Mouse (Mus musculus) left cerebral cortex, postnatal 36 days (tissue): ENCODE measurements around the gene Abca16. TPM values are rescaled to one million over a fixed set of nuclear protein-coding genes. Genes with fewer than 3 reads are reported as not detected.
A peak's percentile ranks its signal among the peaks of the same experiment; 100 is the strongest.

Experiments
- DNase-seq, 2 experiments: peaks; one replicate each; pipeline ENCODE4 v3.0.0; 2021 to 2022; ENCODE audit warnings: low spot score in 2 of 2, mixed read lengths in 1 of 2
- intact Hi-C: fragments of 180-260 bp; cut with DNase I; formaldehyde crosslinking; loops from one replicate; pipeline ENCODE4 v1.15.1; 2025
- total RNA-seq, 2 experiments: library from RNA; stranded (reverse); gene quantifications; 2 replicates each; pipeline ENCODE4 v1.2.3; 2021

Gene Abca16
- not detected for total RNA-seq

DNA sequence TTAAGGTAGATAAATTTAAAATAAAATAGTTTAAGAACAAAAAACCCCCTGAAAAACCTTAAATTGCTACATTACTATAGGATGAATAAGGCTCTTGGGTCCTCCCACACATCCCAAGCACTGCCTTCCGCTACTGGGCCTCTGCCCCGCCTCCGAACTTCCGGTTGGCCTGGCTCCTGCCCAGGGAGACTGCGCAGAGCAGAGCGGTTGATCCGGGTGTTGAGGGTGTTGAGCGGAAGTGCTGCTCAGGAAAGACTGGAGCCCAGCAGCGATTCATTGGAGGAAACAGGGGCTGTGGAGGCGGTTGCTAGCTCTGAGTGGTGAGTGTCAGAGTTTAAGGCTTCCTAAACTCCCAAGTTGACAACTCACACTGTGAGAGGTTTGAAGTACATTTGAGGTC lies at the start of gene Abca16:
Gene Abca16, plus strand, starts transcription at position 201 of the 400 bp plus-strand sequence.
- no peak for DNase-seq
- intact Hi-C loops = no loop called here

- intact Hi-C loops = no loop called here
Measured at GRCm38 (mm10) chr7:120361159-120361558, 48.3 kb upstream of the Abca16 start.

DNA sequence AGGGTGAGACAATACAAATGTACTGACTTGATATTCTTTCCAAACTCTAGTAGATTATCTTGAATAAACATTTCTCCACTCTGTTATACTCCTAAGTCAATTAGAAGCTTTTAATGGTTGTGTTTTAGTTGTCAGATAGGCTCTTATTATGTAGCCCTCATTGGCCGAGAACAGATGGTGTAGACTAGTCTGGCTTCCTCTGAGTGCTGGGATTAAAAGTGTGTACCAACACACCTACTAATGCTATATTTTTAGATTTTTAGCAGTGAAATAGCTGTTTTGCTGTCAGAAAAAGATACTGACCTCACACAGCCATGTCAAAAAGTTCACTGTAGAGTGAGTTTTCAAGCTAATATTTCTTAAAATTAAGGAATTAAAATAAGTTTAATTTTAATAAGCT lies 2.9 kb downstream of the Abca16 start:
- no peak for DNase-seq
- intact Hi-C loops = no loop called here

More at GRCm38 (mm10) chr7:120361159-120361558, 48.3 kb upstream of the Abca16 start:
- no peak for DNase-seq

GRCm38 (mm10) chr7:120426625-120427024 lies 17.2 kb downstream of the Abca16 start:
- intact Hi-C loops = no loop called here
- DNase-seq = no peak

DNA sequence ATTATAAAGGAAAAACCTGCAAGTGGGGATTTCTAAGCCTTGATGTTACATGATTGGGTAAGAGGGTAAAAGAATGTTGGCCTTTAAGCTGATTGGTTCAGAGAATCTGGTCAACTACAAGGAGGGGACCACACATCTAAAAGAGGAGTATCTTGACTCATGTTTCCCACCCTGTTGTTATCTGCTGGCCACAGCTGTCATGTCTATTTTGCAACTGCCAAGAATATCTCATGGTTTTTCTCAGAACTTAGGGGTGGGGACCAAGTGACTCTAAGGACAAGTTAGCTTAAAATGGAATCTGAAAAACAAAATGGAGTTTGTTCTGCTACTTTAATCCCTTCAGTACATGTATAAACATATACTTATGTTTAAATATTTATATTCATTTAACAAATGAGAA lies 22.0 kb downstream of the Abca16 start:
- intact Hi-C loops = no loop called here
- no peak for DNase-seq

- intact Hi-C loops = no loop called here
- DNase-seq = no peak
Measured at GRCm38 (mm10) chr7:120503891-120504662, 94.6 kb downstream of the Abca16 start.

GRCm38 (mm10) chr7:120504663-120504979 lies 95.2 kb downstream of the Abca16 start:
- intact Hi-C loops = no loop called here

DNA sequence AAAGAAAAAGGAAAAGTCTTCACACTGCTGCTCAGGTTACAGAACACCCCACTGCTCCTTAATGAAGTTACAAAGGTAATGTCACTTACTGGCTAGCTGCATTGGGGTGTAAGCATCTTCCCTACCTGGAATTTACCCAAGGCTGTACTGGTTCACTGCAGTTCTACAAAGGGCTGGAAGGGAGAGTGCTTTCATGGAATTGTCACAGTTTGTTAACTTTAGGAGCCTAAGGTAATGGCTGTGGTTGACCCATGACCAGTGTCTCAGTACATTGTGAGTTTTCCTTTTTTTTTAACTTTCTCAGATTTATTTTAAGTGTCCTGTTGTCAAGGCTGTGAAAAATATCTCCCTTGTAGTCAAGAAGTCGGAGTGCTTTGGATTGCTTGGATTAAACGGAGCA lies 125.4 kb downstream of the Abca16 start:
- intact Hi-C loops = no loop called here
- DNase-seq = no peak

More at GRCm38 (mm10) chr7:120504663-120504979, 95.2 kb downstream of the Abca16 start:
- DNase-seq = no peak

DNA sequence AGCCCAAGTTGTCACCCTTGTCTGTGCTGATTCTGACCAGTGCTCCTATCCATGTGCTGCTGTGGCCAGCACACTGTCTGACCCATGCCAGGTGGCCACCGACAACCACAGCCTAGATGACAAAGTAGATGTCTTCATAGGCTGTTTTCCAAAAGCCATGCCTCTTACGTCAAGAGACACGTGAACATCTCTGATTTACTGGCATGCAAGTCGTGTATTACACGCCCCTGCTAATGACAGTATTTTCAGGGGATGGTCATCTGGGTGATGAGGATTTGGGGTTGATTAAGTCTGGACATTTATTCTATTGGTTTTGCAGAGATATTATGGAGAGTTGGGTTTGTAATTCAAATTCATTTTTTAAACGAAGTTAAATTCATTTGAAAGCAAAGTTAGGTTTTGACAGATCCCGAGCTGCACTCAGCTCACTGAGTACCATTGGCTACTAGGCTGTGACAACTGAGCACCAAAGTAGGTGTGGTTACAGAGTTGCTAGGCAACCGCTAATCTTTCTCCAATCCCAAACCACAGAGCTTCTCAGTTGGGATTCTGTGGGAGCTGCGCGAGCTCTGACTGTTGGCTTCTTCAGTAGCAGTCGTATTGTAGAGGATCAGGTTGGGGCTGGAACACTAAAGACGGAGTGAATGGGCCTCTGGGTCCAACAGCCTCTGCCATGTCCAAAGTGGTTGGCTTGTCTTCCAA lies 143.2 kb downstream of the Abca16 start:
- intact Hi-C loops = no loop called here
- peak in 1 of 2 experiments; percentile 5 for DNase-seq

GRCm38 (mm10) chr7:120553181-120553551 lies 143.7 kb downstream of the Abca16 start:
- no peak for DNase-seq
- intact Hi-C loops = no loop called here

DNA sequence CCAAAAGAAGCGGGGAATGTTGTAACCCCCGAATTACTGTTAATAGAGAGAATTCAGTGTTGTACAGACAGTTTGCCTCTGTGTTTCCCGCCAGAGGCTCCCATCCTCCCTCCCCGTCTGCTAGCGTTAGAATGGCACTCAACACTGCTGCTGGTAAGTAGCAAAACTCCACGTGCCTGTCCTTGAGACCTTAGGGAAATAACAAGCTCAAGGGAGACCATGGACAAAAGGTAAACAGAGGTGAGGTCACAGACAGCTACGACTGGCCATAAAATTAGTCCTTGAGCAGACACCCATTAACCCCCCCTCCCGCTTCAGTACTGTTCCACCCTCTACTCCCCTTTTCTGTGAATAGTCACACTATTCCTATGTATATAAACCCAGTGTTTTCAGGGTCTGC lies 157.9 kb downstream of the Abca16 start:
- no peak for DNase-seq
- intact Hi-C loops = no loop called here

DNA sequence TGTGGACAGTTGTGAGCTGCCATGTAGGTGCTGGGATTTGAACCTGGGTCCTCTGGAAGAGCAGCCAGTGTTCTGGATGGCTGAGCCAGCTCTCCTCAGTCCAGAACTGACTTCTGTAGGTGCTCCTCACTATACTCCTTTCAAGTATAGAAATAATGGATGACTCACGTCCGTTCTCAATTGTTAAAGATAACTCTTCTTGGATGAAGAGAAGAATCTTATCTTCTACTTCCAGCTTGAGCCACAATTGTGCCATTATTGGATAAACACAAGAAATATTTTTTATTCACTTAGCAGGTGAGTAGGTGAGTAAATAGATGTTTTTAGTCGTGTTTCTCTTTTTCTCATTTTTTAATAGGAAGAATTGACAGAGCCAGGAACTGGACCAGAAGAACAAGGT lies 167.1 kb downstream of the Abca16 start:
- no peak for DNase-seq
- intact Hi-C loops = no loop called here

Other genes starting within 250 kb of the Abca16 start
- gene Anks4b, start 235.8 kb upstream of the Abca16 start, total RNA-seq = under 1 TPM; 0.22 to 0.54 TPM
- 10 to 100 TPM; 74.8 to 88.4 TPM for gene Crym, start 207.5 kb upstream of the Abca16 start, total RNA-seq
- not detected for gene Abca14, start 205.7 kb upstream of the Abca16 start, total RNA-seq
- not detected for gene Abca15, start 81.0 kb upstream of the Abca16 start, total RNA-seq
- gene Uqcrc2, start 225.5 kb downstream of the Abca16 start, total RNA-seq = 100 to 1,000 TPM; 212 to 238 TPM